Mouse (Mus musculus) olfactory bulb, adult 2 months (tissue): ENCODE results near the gene Gm11634.

Experiments used
- CTCF ChIP-seq: fragments of 200-500 bp; IDR thresholded peaks from 2 replicates; pipeline ENCODE4 v1.5.1; 2012; ENCODE audit warnings: low read depth, mild to moderate bottlenecking, low read length, moderate library complexity; ENCODE audit not compliant: insufficient read depth
- POLR2A ChIP-seq: fragments of 200-500 bp; IDR thresholded peaks from 2 replicates; pipeline ENCODE4 v1.6.1; 2012; ENCODE audit warnings: mild to moderate bottlenecking, low read depth, low read length, moderate library complexity; ENCODE audit not compliant: insufficient read depth

DNA sequence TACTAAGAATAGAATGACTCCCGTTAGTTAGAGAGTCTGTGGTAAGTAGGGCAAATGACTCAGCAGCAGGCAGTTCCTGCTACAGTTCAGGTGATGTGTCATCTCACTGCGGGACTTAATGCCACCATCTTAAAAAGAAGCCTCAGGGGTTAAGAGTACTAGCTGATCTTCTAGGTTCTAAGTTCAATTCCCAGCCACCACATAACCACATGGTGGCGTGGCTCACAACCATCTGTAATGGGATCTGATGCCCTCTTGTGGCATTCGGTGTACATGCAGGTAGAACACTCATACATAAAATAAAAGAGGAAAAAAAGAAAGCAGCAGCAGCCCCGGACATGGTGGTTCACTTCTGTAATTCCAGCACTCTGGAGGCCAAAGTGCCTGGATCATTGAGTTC, 36.7 kb downstream of the Gm11634 start:
- TF ChIP-seq POLR2A: no peak
- no peak for TF ChIP-seq CTCF
